Mouse (Mus musculus) urinary bladder, postnatal 14 days (tissue): ENCODE measurements at regions not wholly inside any gene's neighbourhood (a gene's known extent, or its start where the extent isn't known, plus 50 kb on each side); places are given as distances from the start of the nearest gene placed in this dataset.
"Not testable (repeated sequence)": the region's sequence is repeated elsewhere in the genome, so short reads cannot be mapped to it uniquely, and the experiment has no call there.

Experiments
- DNase-seq: peaks from one replicate; pipeline ENCODE4 v3.0.0; 2021; ENCODE audit warnings: low spot score

DNA sequence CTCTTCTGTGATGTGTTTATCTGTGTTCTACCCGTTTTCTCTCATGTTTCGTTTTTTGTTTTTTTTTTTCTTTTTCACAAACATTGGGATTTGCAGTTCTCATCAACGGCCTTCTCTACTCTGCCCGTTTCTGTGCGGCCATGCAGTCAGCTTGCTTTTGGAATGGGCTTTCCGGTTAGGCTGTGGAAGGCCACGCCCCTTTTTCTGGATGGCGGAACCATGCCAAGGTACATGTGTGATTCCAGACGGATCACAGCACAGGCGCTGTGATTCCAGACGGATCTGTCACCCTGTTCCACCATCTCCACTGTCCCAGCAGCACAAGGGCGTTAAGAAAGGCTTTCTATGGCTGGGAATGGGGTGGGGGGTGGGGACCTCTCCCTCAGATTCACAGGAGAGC lies 201.6 kb upstream of the Hs6st1 start:
- no peak for DNase-seq

DNA sequence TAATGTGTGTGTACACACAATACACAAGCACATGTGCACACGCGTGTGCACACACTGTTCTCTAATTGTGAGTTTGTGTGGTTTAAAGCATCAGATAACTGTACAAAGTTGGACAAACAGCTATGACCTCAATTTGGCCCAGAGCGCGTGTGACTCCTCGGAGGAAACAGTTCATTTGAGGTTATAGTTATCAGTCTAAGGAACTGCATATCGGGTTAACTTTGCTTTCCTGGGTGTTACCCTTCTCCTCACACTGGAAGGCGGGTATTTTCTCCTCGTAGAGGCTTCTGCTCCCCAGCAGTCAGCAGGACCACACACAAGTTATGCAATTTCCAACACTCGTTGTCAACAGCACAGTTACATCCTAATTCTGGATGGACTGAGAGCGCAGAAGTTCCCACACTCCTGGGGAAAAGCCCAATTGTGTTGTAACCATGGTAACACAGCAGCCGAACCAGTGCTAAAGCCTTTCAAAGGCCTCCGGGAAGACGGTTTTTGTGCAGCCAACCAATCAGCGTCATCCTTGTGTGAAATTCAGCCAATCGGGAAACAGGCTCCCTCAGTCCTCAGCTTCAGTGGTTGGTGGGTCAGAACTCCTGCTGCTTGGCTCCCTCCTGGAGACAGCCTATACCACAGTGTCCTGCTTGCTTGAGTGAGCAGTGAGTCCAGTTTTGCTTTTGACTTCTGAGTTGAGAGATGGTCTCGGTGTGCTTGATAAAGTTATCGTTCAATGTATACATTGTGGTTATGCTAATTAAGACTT lies 198.6 kb upstream of the Hs6st1 start:
- peak; percentile 59 for DNase-seq

GRCm38 (mm10) chr1:35870144-35870827 lies 197.9 kb upstream of the Hs6st1 start:
- no peak for DNase-seq

- no peak for DNase-seq
Observed at GRCm38 (mm10) chr1:35873038-35873437, 195.2 kb upstream of the Hs6st1 start.

- peak; percentile 13 for DNase-seq
Observed at GRCm38 (mm10) chr1:35875210-35875811, 192.9 kb upstream of the Hs6st1 start.

- no peak for DNase-seq
Observed at GRCm38 (mm10) chr1:35878426-35878825, 189.8 kb upstream of the Hs6st1 start.

DNA sequence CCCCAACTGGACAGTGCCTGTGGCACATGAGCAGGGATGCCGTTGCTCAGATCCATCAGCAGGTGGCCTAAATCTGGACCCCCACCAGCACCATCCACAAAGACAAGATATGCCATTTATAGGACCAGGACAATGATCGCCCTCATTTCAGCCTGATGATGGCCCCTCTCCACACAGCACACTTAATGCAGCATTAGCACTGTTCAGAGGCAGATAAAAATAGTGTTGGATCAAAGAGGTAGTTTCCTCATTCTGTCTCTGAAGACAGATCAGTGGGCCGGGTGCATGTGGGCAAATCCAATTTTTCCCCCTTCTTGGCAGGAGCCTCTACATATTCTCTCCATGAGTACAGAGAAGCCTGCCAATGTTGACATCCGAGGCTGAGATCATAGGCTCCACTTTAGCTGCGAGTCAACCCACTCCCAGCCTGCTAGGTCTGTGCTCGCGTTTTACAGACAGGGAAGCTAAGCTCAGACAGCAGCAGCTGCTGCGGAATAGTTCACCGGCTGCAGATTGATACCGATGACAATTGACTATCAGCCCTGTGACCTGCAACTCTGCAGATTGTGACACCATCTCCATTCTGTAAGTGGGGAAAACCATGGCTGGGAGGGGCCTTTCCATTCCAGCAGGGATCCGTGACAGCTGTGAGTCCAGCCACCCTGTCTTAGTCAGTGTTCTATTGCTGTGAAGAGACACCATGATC lies 188.7 kb upstream of the Hs6st1 start:
- peak; percentile 49 for DNase-seq

- DNase-seq = no peak
Observed at GRCm38 (mm10) chr1:35880562-35881265, 187.5 kb upstream of the Hs6st1 start.

GRCm38 (mm10) chr1:35881521-35881920 lies 186.7 kb upstream of the Hs6st1 start:
- DNase-seq = no peak

GRCm38 (mm10) chr1:35882101-35882500 lies 186.1 kb upstream of the Hs6st1 start:
- DNase-seq = no peak

GRCm38 (mm10) chr1:35889731-35890499 lies 178.3 kb upstream of the Hs6st1 start:
- no peak for DNase-seq

- DNase-seq = no peak
Observed at GRCm38 (mm10) chr1:35890500-35890900, 177.7 kb upstream of the Hs6st1 start.

DNA sequence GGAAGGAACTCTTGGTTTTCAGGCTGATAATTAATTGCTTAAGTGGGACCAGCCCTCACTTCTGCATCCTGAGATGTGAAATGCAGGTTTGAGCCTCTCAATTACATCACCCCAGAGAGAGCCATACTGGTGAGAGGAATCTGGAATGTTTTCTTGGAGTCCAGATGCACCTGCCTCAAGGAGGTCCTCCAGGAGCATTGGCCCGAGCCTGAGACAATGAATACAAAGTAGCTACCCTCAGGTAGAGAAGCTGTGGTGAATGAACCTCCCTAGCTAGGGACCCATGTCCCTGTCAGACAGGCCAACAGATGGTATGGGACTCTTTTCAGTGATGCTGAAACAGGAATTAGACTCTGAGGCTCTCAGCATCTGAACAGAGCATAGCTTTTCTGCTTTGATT lies 168.7 kb upstream of the Hs6st1 start:
- no peak for DNase-seq

DNA sequence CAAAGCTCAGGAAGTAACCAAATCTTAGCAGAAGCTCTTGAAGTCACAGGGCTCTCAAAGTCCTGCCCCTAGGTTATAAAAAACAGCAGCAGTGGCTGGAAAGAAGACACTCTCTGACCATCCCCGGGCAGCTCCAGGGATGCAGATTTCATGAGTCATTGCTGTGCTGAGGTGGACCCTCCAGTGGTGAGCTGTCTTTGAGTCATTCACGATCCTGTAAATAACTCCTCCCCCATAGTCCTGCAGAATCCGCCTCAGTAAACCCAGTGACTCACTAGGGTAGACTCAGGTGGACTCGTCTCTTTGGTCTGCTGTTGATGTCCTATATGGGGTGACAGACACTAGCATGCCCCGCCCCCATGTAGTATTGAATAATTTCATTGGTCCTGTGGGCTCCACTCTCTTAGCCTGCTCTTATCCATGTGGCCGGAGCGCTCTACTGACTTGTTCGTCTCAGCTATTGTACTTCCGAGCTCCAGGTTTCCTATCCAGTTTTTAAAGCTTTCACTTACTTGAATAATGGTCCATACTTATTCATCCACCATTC lies 164.1 kb upstream of the Hs6st1 start:
- DNase-seq = no peak

- no peak for DNase-seq
Observed at GRCm38 (mm10) chr1:35913551-35913950, 154.6 kb upstream of the Hs6st1 start.

- DNase-seq = not testable (repeated sequence)
Observed at GRCm38 (mm10) chr1:35914175-35914574, 154.0 kb upstream of the Hs6st1 start.

GRCm38 (mm10) chr1:35915526-35915925 lies 152.7 kb upstream of the Hs6st1 start:
- DNase-seq = no peak

DNA sequence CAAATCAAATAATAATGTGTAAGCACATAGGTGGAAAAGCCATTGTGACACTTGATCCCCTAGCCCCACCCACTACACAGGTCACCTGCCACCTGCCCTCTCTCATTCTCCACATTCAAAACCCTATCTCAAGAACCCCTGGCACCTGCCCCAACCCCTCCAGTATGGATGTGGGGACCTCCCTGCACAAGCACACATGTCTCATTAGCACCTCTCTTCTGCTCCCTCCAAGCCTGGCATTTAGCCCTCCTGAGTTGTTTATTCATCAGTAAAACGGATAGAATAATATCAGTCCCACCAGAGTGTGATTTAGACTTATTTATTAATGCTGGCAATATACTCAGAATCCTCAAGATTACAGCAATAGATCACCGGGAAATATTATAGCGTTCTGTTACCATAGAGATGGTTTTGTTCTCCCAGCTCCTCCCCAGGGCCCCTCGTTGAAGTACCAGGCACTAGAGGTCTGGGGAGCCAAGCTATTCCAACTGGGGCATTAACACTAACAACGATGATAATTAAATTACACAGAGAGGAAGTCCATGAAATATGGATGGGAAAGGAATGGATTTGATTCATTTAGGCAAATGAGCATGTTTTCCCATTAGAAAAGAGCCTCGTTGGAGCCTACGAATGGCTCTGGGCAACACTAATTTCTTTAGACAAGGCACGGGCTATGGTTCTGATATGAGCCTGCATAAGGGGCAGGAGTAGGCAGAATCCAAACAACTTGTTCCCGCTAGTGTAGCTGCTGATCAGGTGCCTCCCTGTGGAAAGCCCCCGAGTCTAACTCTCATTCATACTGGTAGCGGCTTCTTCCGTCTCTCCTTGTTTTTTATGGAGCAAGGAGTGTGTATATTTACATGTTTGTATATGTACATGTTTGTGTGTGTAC lies 148.1 kb upstream of the Hs6st1 start:
- DNase-seq = no peak

GRCm38 (mm10) chr1:35924796-35925195 lies 143.4 kb upstream of the Hs6st1 start:
- DNase-seq = no peak

GRCm38 (mm10) chr1:35925301-35925700 lies 142.9 kb upstream of the Hs6st1 start:
- no peak for DNase-seq
